Mouse (Mus musculus): Measurements from ENCODE around the gene Aldh16a1. TPM values are rescaled to one million over a fixed set of nuclear protein-coding genes. Genes with fewer than 3 reads are reported as not detected.
"Not testable (repeated sequence)": the region's sequence is repeated elsewhere in the genome, so short reads cannot be mapped to it uniquely, and the experiment has no call there.

Gene Aldh16a1
- polyA plus RNA-seq, 1 experiment from 2014 or later: 39.8 TPM

DNA sequence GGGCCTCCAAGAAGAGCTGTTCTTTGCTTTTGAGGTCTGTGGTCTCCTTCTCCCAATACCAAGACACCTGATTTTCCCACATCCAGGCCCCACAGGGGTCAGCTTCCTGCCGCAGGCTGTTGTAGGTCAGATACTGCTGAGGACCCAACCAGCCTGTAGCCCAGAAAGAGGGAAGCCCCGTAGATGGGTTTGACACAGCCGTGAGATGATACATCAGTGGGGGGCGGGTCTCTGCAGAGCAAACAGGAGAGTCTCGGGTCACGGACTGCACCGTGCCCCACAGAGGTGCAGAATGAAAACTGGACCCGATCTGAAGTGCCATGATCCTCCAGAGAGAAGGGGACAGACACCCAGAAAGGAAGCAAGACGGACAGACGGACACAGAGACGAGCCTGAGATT lies 51.9 kb downstream of the Aldh16a1 start:
- 90% methylated on average over 11 of the region's 11 CpGs for WGBS
- H3K27ac ChIP-seq: no peak overlapping the region

GRCm38 (mm10) chr7:45100046-45100445 lies 54.3 kb downstream of the Aldh16a1 start:
- no peak for ATAC-seq (ENCODE audit: low FRiP score)
- Histone ChIP-seq H3K4me3 (no peak overlapping the region), H3K9ac (no peak overlapping the region), H3K27ac (no peak overlapping the region), H3K4me1 (no peaks in the 10 kb centered on the region), H3K27me3 (no peaks in the 10 kb centered on the region), H3K36me3 (no peaks in the 10 kb centered on the region), H3K9me3 (replicated peaks) (no peaks in the 10 kb centered on the region), H3K4me2 (replicated peaks) (no peak overlapping the region)
- WGBS: 95% methylated on average over 6 of the region's 6 CpGs

More for the DNA sequence above, 51.9 kb downstream of the Aldh16a1 start:
- no peak overlapping the region for H3K4me2 ChIP-seq (replicated peaks)
- H3K4me1 ChIP-seq: 0 out of 2 replicates have a peak, but pooled peaks cover 5% of the 10 kb centered on the region
- H3K9me3 ChIP-seq (replicated peaks): no peaks in the 10 kb centered on the region
- no peak for ATAC-seq (ENCODE audit: low FRiP score)
- H3K4me3 ChIP-seq: no peak overlapping the region
- no peak overlapping the region for H3K9ac ChIP-seq
- no peaks in the 10 kb centered on the region for H3K27me3 ChIP-seq
- H3K36me3 ChIP-seq: no peaks in the 10 kb centered on the region

- Histone ChIP-seq H3K27ac (no peak overlapping the region), H3K4me1 (no peaks in the 10 kb centered on the region), H3K36me3 (no peaks in the 10 kb centered on the region), H3K27me3 (no peaks in the 10 kb centered on the region), H3K4me3 (no peak overlapping the region), H3K9ac (no peak overlapping the region), H3K4me2 (replicated peaks) (no peak overlapping the region), H3K9me3 (replicated peaks) (no peaks in the 10 kb centered on the region)
- WGBS: 88% methylated on average over 8 of the region's 8 CpGs
- ATAC-seq (ENCODE audit: low FRiP score): no peak
Measured at GRCm38 (mm10) chr7:45098541-45099240, 55.7 kb downstream of the Aldh16a1 start.

DNA sequence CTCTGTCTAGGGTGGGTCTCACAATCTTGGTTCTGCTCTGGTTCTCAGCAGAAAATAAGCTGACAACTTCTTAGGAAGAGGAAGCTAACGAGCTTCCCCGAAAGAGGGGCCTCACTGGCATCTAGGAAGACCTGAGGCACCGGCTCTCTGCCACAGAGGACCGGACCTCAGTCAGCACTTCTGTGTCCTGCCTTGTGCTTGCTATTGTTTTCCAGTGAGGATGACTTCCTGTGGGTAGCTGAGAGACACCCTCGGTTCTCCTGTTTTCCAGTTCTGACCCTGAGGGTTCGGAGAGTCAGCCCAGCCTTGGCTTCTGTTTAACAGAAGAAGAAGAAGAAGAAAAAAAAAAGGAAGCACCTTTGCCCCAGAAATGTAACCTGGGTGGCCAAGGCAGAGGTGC lies 56.9 kb downstream of the Aldh16a1 start:
- WGBS: 72% methylated on average over 6 of the region's 6 CpGs
- Histone ChIP-seq H3K9me3 (replicated peaks) (no peaks in the 10 kb centered on the region), H3K9ac (no peak overlapping the region)

GRCm38 (mm10) chr7:45095965-45096364 lies 58.4 kb downstream of the Aldh16a1 start:
- WGBS: 94% methylated on average over 14 of the region's 14 CpGs
- ATAC-seq (ENCODE audit: low FRiP score); H3K9me3 ChIP-seq (replicated peaks); H3K9ac ChIP-seq; H3K4me2 ChIP-seq (replicated peaks); H3K36me3 ChIP-seq; H3K4me3 ChIP-seq; H3K27me3 ChIP-seq; H3K27ac ChIP-seq: not testable (repeated sequence)
- H3K4me1 ChIP-seq: peaks cover 16% of the 10 kb centered on the region

More for the DNA sequence above, 56.9 kb downstream of the Aldh16a1 start:
- H3K4me1 ChIP-seq: peaks cover 7% of the 10 kb centered on the region
- no peak overlapping the region for H3K4me3 ChIP-seq
- no peak for ATAC-seq (ENCODE audit: low FRiP score)
- no peak overlapping the region for H3K4me2 ChIP-seq (replicated peaks)
- no peaks in the 10 kb centered on the region for H3K27me3 ChIP-seq
- no peak overlapping the region for H3K27ac ChIP-seq
- no peaks in the 10 kb centered on the region for H3K36me3 ChIP-seq

DNA sequence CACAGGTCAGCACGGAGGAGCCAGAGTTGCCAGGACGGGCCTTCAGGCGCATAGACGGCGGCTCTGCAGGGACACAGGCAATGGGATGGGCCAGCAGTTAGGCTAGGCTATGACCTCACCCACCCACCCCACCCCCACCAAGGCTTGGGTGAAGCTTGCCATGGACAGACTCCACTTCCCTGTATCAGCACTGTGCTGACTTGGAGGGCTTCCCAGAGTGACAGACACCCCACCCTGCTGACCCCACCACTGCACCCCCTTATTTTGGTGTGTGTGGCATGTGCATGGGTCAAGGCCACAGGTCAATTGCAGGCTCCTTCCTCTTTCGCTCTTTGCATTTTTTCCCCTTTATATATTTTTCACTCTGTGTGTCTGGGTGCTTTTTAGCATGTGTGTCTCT lies 59.0 kb downstream of the Aldh16a1 start:
- no peaks in the 10 kb centered on the region for H3K36me3 ChIP-seq
- no peak overlapping the region for H3K9ac ChIP-seq
- WGBS: 82% methylated on average over 6 of the region's 6 CpGs
- H3K4me2 ChIP-seq (replicated peaks): no peak overlapping the region
- no peaks in the 10 kb centered on the region for H3K9me3 ChIP-seq (replicated peaks)
- peaks cover 19% of the 10 kb centered on the region for H3K4me1 ChIP-seq
- no peak for ATAC-seq (ENCODE audit: low FRiP score)
- H3K27ac ChIP-seq: no peak overlapping the region
- H3K27me3 ChIP-seq: peaks cover 3% of the 10 kb centered on the region; the same call in 1 of the 2 replicates
- no peak overlapping the region for H3K4me3 ChIP-seq

GRCm38 (mm10) chr7:45094121-45094520 lies 60.3 kb downstream of the Aldh16a1 start:
- Histone ChIP-seq H3K4me1 (peaks cover 19% of the 10 kb centered on the region), H3K4me3 (no peak overlapping the region), H3K9ac (no peak overlapping the region), H3K4me2 (replicated peaks) (no peak overlapping the region), H3K27me3 (peaks cover 3% of the 10 kb centered on the region; the same call in 1 of the 2 replicates), H3K27ac (no peak overlapping the region), H3K36me3 (no peaks in the 10 kb centered on the region), H3K9me3 (replicated peaks) (no peaks in the 10 kb centered on the region)
- 55% methylated on average over 7 of the region's 7 CpGs for WGBS
- ATAC-seq (ENCODE audit: low FRiP score): no peak

GRCm38 (mm10) chr7:45093516-45093905 lies 60.9 kb downstream of the Aldh16a1 start:
- peaks cover 3% of the 10 kb centered on the region; the same call in 1 of the 2 replicates for H3K27me3 ChIP-seq
- no peak overlapping the region for H3K9ac ChIP-seq
- no peaks in the 10 kb centered on the region for H3K9me3 ChIP-seq (replicated peaks)
- WGBS: 28% methylated on average over 17 of the region's 18 CpGs
- ATAC-seq (ENCODE audit: low FRiP score): no peak
- H3K36me3 ChIP-seq: peaks cover under 1% of the 10 kb centered on the region; the same call in 1 of the 2 replicates
- H3K4me1 ChIP-seq: peaks cover 19% of the 10 kb centered on the region
- peak overlapping the region; percentile 40; the same call in 1 of the 2 replicates for H3K27ac ChIP-seq
- no peak overlapping the region; the same call in 1 of the 2 replicates for H3K4me2 ChIP-seq (replicated peaks)
- H3K4me3 ChIP-seq: no peak overlapping the region

DNA sequence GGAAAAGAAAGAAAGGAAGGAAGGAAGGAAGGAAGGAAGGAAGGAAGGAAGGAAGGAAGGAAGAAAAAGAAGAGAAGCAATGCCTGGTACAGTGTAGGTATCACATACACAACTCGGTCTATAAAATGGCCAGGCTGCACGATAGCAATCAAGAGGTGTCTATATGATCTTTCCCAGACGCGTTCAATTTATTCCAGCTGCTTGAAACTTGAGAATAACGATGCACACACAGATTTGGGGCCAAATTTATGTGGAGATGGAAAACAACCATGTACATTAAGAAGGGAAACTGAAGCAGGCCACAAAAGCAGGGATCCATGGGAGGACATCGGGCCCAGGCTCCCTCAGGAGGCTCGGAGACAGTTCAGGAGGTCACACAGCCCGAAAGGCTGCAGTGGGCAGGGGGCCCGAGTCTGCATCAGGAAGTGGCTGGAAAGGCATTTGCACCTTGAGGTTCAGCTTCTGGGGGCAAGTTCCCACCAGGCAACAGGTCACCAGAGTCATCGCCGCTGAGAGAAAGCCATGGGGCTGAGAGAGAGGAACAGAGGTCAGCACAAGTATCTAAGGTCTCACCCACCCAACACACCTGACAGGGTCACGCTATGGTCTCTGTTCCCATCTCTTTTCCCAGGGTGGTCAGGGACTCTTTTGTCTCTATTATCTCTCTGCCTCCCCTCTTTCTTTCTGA lies 61.4 kb downstream of the Aldh16a1 start:
- H3K27ac ChIP-seq: peak overlapping the region; percentile 40
- no peak overlapping the region for H3K4me2 ChIP-seq (replicated peaks)
- WGBS: 55% methylated on average over 12 of the region's 12 CpGs

GRCm38 (mm10) chr7:45092048-45092447 lies 62.3 kb downstream of the Aldh16a1 start, which contains the start of gene Rcn3:
Gene Rcn3 (minus strand): TSS chr7:45092221.
- peak; percentile 91 for ATAC-seq (ENCODE audit: low FRiP score)
- Histone ChIP-seq H3K36me3 (peaks cover 15% of the 10 kb centered on the region), H3K27me3 (peaks cover 3% of the 10 kb centered on the region; the same call in 1 of the 2 replicates), H3K27ac (peak within 1 kb of the TSS; percentile 60), H3K9ac (peak within 1 kb of the TSS; percentile 60), H3K4me3 (peak within 1 kb of the TSS; percentile 48), H3K4me2 (replicated peaks) (peak within 1 kb of the TSS; percentile 63), H3K4me1 (peaks cover 19% of the 10 kb centered on the region), H3K9me3 (replicated peaks) (no peaks in the 10 kb centered on the region)
- 0% methylated on average over 16 of the region's 16 CpGs for WGBS

More for the DNA sequence above, 61.4 kb downstream of the Aldh16a1 start:
- Histone ChIP-seq H3K9ac (no peak overlapping the region), H3K36me3 (peaks cover 5% of the 10 kb centered on the region; the same call in 1 of the 2 replicates), H3K4me1 (peaks cover 19% of the 10 kb centered on the region), H3K4me3 (no peak overlapping the region), H3K9me3 (replicated peaks) (no peaks in the 10 kb centered on the region), H3K27me3 (peaks cover 3% of the 10 kb centered on the region; the same call in 1 of the 2 replicates)
- ATAC-seq (ENCODE audit: low FRiP score): no peak

DNA sequence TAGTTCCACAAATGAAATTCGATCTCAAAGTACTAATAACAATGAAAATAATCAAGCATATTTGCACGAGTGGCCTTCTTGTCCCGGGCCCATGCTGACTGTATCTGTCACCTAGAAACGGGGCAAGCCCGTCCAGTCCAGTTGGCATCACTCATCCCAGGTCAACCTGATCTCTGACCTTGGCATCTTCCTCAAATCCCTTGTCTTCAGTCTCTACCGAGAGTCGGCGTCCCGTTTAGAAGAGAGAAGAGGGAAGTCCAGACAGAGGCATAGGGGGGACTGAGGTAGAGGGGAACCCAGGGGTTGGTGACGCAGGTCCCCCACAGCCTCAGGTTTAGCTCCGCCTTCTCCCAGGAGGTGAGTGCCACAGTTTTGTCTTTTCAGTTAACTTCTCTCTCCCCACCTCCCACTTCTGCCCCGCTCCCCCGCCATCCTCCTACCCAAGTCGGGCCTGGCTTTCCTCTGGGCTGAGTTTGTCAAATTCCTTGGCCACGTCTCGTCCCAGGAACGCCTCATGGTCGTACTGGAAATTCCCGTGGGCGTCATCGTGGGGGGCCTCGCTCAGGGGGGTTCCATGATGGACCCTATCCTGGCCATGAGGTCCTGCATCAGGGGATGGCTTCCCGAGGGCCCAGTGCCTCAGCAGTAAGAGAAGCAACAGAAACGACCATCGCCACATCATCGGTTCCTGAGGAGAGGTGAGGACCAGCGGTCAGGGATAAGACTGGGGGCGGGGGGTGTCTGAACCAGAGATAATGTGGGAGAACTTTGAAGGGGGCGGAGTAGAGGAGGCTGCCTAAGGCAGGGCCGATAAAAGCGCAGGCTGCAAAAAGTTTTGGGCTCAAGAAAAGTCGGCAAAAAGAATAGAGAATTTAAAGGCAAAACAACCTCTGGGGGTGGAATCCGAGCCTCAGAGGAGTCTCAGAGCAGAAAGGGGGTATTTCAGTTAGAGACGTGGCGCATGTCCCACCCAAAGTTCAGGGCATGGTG lies 63.1 kb downstream of the Aldh16a1 start:
- H3K9ac ChIP-seq: peak overlapping the region; percentile 60
- ATAC-seq (ENCODE audit: low FRiP score): peak; percentile 59
- H3K9me3 ChIP-seq (replicated peaks): no peaks in the 10 kb centered on the region
- peaks cover 19% of the 10 kb centered on the region for H3K4me1 ChIP-seq
- H3K4me2 ChIP-seq (replicated peaks): peak overlapping the region; percentile 63
- peaks cover 22% of the 10 kb centered on the region for H3K36me3 ChIP-seq
- peak overlapping the region; percentile 60; the same call in 1 of the 2 replicates for H3K27ac ChIP-seq
- WGBS: 11% methylated on average over 35 of the region's 35 CpGs
- H3K27me3 ChIP-seq: peaks cover 3% of the 10 kb centered on the region; the same call in 1 of the 2 replicates
- H3K4me3 ChIP-seq: peak overlapping the region; percentile 48
